Mouse (Mus musculus) embryonic fibroblast, embryonic 13.5 days (primary cell): ENCODE measurements at regions not wholly inside any gene's neighbourhood (a gene's known extent, or its start where the extent isn't known, plus 50 kb on each side); places are given as distances from the start of the nearest gene placed in this dataset.

ENCODE experiments used
- CTCF ChIP-seq: IDR thresholded peaks from 2 replicates; pipeline ENCODE4 v1.5.1; 2011; ENCODE audit warnings: mild to moderate bottlenecking, control low read depth, low read length, moderate library complexity, borderline replicate concordance; ENCODE audit not compliant: insufficient read depth
- POLR2A ChIP-seq: IDR thresholded peaks from 2 replicates; pipeline ENCODE4 v1.6.1; 2011; ENCODE audit warnings: low read depth, mild to moderate bottlenecking, control low read depth, low read length, moderate library complexity

- TF ChIP-seq POLR2A: no peak
- TF ChIP-seq CTCF: no peak
These were observed 525.4 kb upstream of the Vstm2b start for GRCm38 (mm10) chr7:40372713-40373112.
